Mouse (Mus musculus) heart, embryonic 10.5 days (tissue): ENCODE data around the gene Dpm3. TPM values are rescaled to one million over a fixed set of nuclear protein-coding genes. Genes with fewer than 3 reads are reported as not detected.

ENCODE experiments used
- DNase-seq: peaks from one replicate; pipeline ENCODE4 v3.0.0-alpha.2; 2017; ENCODE audit warnings: low spot score
- H3K27ac ChIP-seq: fragments of 300-500 bp; sonication (generic); 2 replicates; pipeline ENCODE4 v1.5.1; 2016; ENCODE audit warnings: mild to moderate bottlenecking
- H3K27me3 ChIP-seq: fragments of 300-500 bp; sonication (generic); 2 replicates; pipeline ENCODE4 v1.6.1; 2016; ENCODE audit warnings: mild to moderate bottlenecking; ENCODE audit not compliant: poor library complexity, insufficient read depth, severe bottlenecking
- H3K36me3 ChIP-seq: fragments of 300-500 bp; sonication (generic); 2 replicates; pipeline ENCODE4 v1.6.1; 2016; ENCODE audit warnings: mild to moderate bottlenecking, moderate library complexity
- H3K4me1 ChIP-seq: fragments of 300-500 bp; sonication (generic); 2 replicates; pipeline ENCODE4 v1.6.1; 2016; ENCODE audit warnings: mild to moderate bottlenecking
- H3K4me3 ChIP-seq: fragments of 300-500 bp; sonication (generic); 2 replicates; pipeline ENCODE4 v1.5.1; 2016; ENCODE audit warnings: mild to moderate bottlenecking, moderate library complexity
- H3K9me3 ChIP-seq: fragments of 300-500 bp; sonication (generic); 2 replicates; pipeline ENCODE4 v1.6.1; 2016; ENCODE audit warnings: mild to moderate bottlenecking, moderate library complexity
- WGBS: fragments of 180-500 bp; shearing (Covaris S2); methylation state at CpG from one replicate; pipeline ENCODE4 v1.1.7; 2016; 5-methylcytosine and 5-hydroxymethylcytosine counted together
- microRNA counts: library from miRNA; unstranded; fragments of <30 nt; microRNA quantifications from one replicate; lab custom pipeline; 2017
- microRNA-seq: library from miRNA; unstranded; fragments of <30 nt; microRNA quantifications from one replicate; pipeline ENCODE4, GENCODE M21; 2017
- polyA plus RNA-seq: library from polyadenylated mRNA; unstranded; fragments of >200 nt; fragmentation: Nextera tagmentation; extraction: Ambion mirVana; gene quantifications from 2 replicates; pipeline ENCODE4 v1.2.1, GENCODE M21; 2016

Gene Dpm3
- polyA plus RNA-seq, 1 experiment from 2014 or later: 86.0 TPM

- H3K36me3 ChIP-seq: no peaks in the 10 kb centered on the region
- H3K27ac ChIP-seq: 0 out of 2 replicates have a peak overlapping the region, but pooled peaks have one; percentile 67
- 66% methylated on average over 5 of the region's 5 CpGs for WGBS
- peaks cover 42% of the 10 kb centered on the region for H3K4me1 ChIP-seq
- no peak for DNase-seq
- no peak overlapping the region for H3K4me3 ChIP-seq
- H3K27me3 ChIP-seq: peaks cover 24% of the 10 kb centered on the region
- H3K9me3 ChIP-seq: no peaks in the 10 kb centered on the region
Observed at GRCm38 (mm10) chr3:89314340-89314739, 55.2 kb downstream of the Dpm3 start.

- Histone ChIP-seq H3K4me3 (peak overlapping the region; percentile 57), H3K4me1 (peaks cover 47% of the 10 kb centered on the region), H3K36me3 (no peaks in the 10 kb centered on the region), H3K27me3 (peaks cover 28% of the 10 kb centered on the region), H3K27ac (peak overlapping the region; percentile 67), H3K9me3 (no peaks in the 10 kb centered on the region)
- no peak for DNase-seq
- 52% methylated on average over 2 of the region's 2 CpGs for WGBS
Observed at GRCm38 (mm10) chr3:89314791-89315190, 55.6 kb downstream of the Dpm3 start.

GRCm38 (mm10) chr3:89315195-89315929, 56.2 kb downstream of the Dpm3 start:
- 9% methylated on average over 26 of the region's 26 CpGs for WGBS
- DNase-seq: peak; percentile 89
- H3K4me1 ChIP-seq: peaks cover 52% of the 10 kb centered on the region

GRCm38 (mm10) chr3:89315930-89316831, 57.0 kb downstream of the Dpm3 start:
- H3K27me3 ChIP-seq: peaks cover 42% of the 10 kb centered on the region
- peak overlapping the region; percentile 67; the same call in 1 of the 2 replicates for H3K27ac ChIP-seq
- no peaks in the 10 kb centered on the region for H3K36me3 ChIP-seq
- no peak for DNase-seq
- H3K9me3 ChIP-seq: no peaks in the 10 kb centered on the region
- H3K4me3 ChIP-seq: peak overlapping the region; percentile 57
- 21% methylated on average over 40 of the region's 40 CpGs for WGBS
- H3K4me1 ChIP-seq: peaks cover 60% of the 10 kb centered on the region

More at GRCm38 (mm10) chr3:89315195-89315929, 56.2 kb downstream of the Dpm3 start:
- H3K27me3 ChIP-seq: peaks cover 34% of the 10 kb centered on the region
- H3K4me3 ChIP-seq: peak overlapping the region; percentile 57
- no peaks in the 10 kb centered on the region for H3K9me3 ChIP-seq
- peak overlapping the region; percentile 67 for H3K27ac ChIP-seq
- H3K36me3 ChIP-seq: no peaks in the 10 kb centered on the region

MicroRNAs within 50 kb of the gene (microRNA counts, 519-probe panel; counts per million panel counts)
- not detected for microRNA mmu-miR-92b (lab: Ali Mortazavi, UCI)

Small RNA genes lying within 50 kb of the gene (microRNA-seq; reads per million reads assigned to microRNA genes)
- 234 reads per million, percentile 61 among the genes with 10 or more reads in this experiment for gene Mir92b

Other genes starting within 250 kb of the Dpm3 start
- gene Rusc1, start 166.0 kb upstream of the Dpm3 start, polyA plus RNA-seq: 10.1 and 11.6 TPM in 2 replicates
- not detected in 2 replicates for gene Gm43738, start 158.3 kb upstream of the Dpm3 start, polyA plus RNA-seq
- gene Fdps, start 157.4 kb upstream of the Dpm3 start, polyA plus RNA-seq: 220 and 253 TPM in 2 replicates
- gene Pklr, start 123.2 kb upstream of the Dpm3 start, polyA plus RNA-seq: 12.4 and 14.7 TPM in 2 replicates
- gene Hcn3, start 99.2 kb upstream of the Dpm3 start, polyA plus RNA-seq: 0.77 and 0.85 TPM in 2 replicates
- gene Clk2, start 94.6 kb upstream of the Dpm3 start, polyA plus RNA-seq: 18.4 and 32.2 TPM in 2 replicates
- gene Scamp3, start 81.9 kb upstream of the Dpm3 start, polyA plus RNA-seq: 104 and 115 TPM in 2 replicates
- 16.4 and 21.0 TPM in 2 replicates for gene Fam189b, start 76.2 kb upstream of the Dpm3 start, polyA plus RNA-seq
- gene Gba, start 56.4 kb upstream of the Dpm3 start, polyA plus RNA-seq: 44.2 and 44.6 TPM in 2 replicates
- gene Thbs3, start 44.2 kb upstream of the Dpm3 start, polyA plus RNA-seq: 18.1 and 20.0 TPM in 2 replicates
- gene Mtx1, start 32.3 kb upstream of the Dpm3 start, polyA plus RNA-seq: 179 and 204 TPM in 2 replicates
- 0.11 and 0.16 TPM in 2 replicates for gene Muc1, start 30.3 kb upstream of the Dpm3 start, polyA plus RNA-seq
- 244 and 260 TPM in 2 replicates for gene Krtcap2, start 13.4 kb upstream of the Dpm3 start, polyA plus RNA-seq
- 0.79 and 1.9 TPM in 2 replicates for gene Trim46, start 13.0 kb upstream of the Dpm3 start, polyA plus RNA-seq
- 39.9 and 42.4 TPM in 2 replicates for gene Slc50a1, start 11.2 kb downstream of the Dpm3 start, polyA plus RNA-seq
- 32.0 and 37.7 TPM in 2 replicates for gene Efna1, start 21.8 kb downstream of the Dpm3 start, polyA plus RNA-seq
- 0.71 and 2.5 TPM in 2 replicates for gene Efna3, start 63.6 kb downstream of the Dpm3 start, polyA plus RNA-seq
- 10.6 and 19.3 TPM in 2 replicates for gene Efna4, start 78.7 kb downstream of the Dpm3 start, polyA plus RNA-seq
- gene Adam15, start 90.6 kb downstream of the Dpm3 start, polyA plus RNA-seq: 41.9 and 49.0 TPM in 2 replicates
- 0.05 TPM in 1 of 2 replicates, not detected in the other for gene Dcst2, start 102.6 kb downstream of the Dpm3 start, polyA plus RNA-seq
- 0.10 and 0.11 TPM in 2 replicates for gene Dcst1, start 105.9 kb downstream of the Dpm3 start, polyA plus RNA-seq
- 1.4 and 1.9 TPM in 2 replicates for gene Zbtb7b, start 135.4 kb downstream of the Dpm3 start, polyA plus RNA-seq
- gene Lenep, start 143.4 kb downstream of the Dpm3 start, polyA plus RNA-seq: not detected in 2 replicates
- 30.7 and 40.3 TPM in 2 replicates for gene Flad1, start 152.5 kb downstream of the Dpm3 start, polyA plus RNA-seq
- gene Cks1b, start 159.0 kb downstream of the Dpm3 start, polyA plus RNA-seq: 465 and 589 TPM in 2 replicates
- 72.2 and 79.5 TPM in 2 replicates for gene Shc1, start 159.1 kb downstream of the Dpm3 start, polyA plus RNA-seq
- gene Pygo2, start 170.9 kb downstream of the Dpm3 start, polyA plus RNA-seq: 28.2 and 35.9 TPM in 2 replicates
- 46.5 and 68.4 TPM in 2 replicates for gene Pbxip1, start 177.3 kb downstream of the Dpm3 start, polyA plus RNA-seq
- gene Pmvk, start 195.2 kb downstream of the Dpm3 start, polyA plus RNA-seq: 64.3 and 70.4 TPM in 2 replicates